Mouse (Mus musculus): ENCODE measurements around the gene Tcirg1. TPM values are rescaled to one million over a fixed set of nuclear protein-coding genes. Genes with fewer than 3 reads are reported as not detected.

Gene Tcirg1
- polyA plus RNA-seq, 1 experiment from 2014 or later = 25.1 TPM

GRCm38 (mm10) chr19:3897557-3897956 is 9.4 kb downstream of the Tcirg1 start:
- 78% methylated on average over 5 of the region's 5 CpGs for WGBS
- Histone ChIP-seq H3K4me1 (peaks cover 23% of the 10 kb centered on the region), H3K27ac (replicated peaks) (no peak overlapping the region), H3K4me3 (no peak overlapping the region), H3K4me2 (no peak overlapping the region), H3K36me3 (peaks cover 91% of the 10 kb centered on the region), H3K9me3 (no peaks in the 10 kb centered on the region), H3K27me3 (replicated peaks) (no peaks in the 10 kb centered on the region), H3K9ac (no peak overlapping the region)
- ATAC-seq (ENCODE audit: extremely low read depth, insufficient number of reproducible peaks, low FRiP score, low TSS enrichment) = no peak

- no peak for ATAC-seq (ENCODE audit: extremely low read depth, insufficient number of reproducible peaks, low FRiP score, low TSS enrichment)
- 93% methylated on average over 10 of the region's 10 CpGs for WGBS
- peaks cover 91% of the 10 kb centered on the region for H3K36me3 ChIP-seq
These were observed 10.7 kb downstream of the Tcirg1 start for GRCm38 (mm10) chr19:3896208-3896607.

GRCm38 (mm10) chr19:3895171-3895631 is 11.7 kb downstream of the Tcirg1 start:
- no peak overlapping the region for H3K27ac ChIP-seq (replicated peaks)
- no peak for ATAC-seq (ENCODE audit: extremely low read depth, insufficient number of reproducible peaks, low FRiP score, low TSS enrichment)
- peaks cover 98% of the 10 kb centered on the region for H3K36me3 ChIP-seq
- no peaks in the 10 kb centered on the region for H3K27me3 ChIP-seq (replicated peaks)
- H3K9ac ChIP-seq = no peak overlapping the region
- 28% methylated on average over 3 of the region's 3 CpGs for WGBS
- no peak overlapping the region for H3K4me2 ChIP-seq
- no peaks in the 10 kb centered on the region for H3K9me3 ChIP-seq
- no peak overlapping the region for H3K4me3 ChIP-seq
- H3K4me1 ChIP-seq = peaks cover 23% of the 10 kb centered on the region

More at GRCm38 (mm10) chr19:3896208-3896607, 10.7 kb downstream of the Tcirg1 start:
- H3K9ac ChIP-seq = no peak overlapping the region
- H3K4me2 ChIP-seq = no peak overlapping the region
- peaks cover 23% of the 10 kb centered on the region for H3K4me1 ChIP-seq
- no peak overlapping the region for H3K27ac ChIP-seq (replicated peaks)
- H3K9me3 ChIP-seq = no peaks in the 10 kb centered on the region
- H3K27me3 ChIP-seq (replicated peaks) = no peaks in the 10 kb centered on the region
- no peak overlapping the region for H3K4me3 ChIP-seq

- 0 out of 2 replicates have a peak overlapping the region, but pooled peaks have one; percentile 70 for H3K27ac ChIP-seq (replicated peaks)
- H3K4me3 ChIP-seq = no peak overlapping the region
- H3K4me1 ChIP-seq = peaks cover 23% of the 10 kb centered on the region
- H3K9ac ChIP-seq = no peak overlapping the region
- WGBS = 84% methylated on average over 2 of the region's 2 CpGs
- no peaks in the 10 kb centered on the region for H3K27me3 ChIP-seq (replicated peaks)
- no peak for ATAC-seq (ENCODE audit: extremely low read depth, insufficient number of reproducible peaks, low FRiP score, low TSS enrichment)
- H3K4me2 ChIP-seq = no peak overlapping the region
- H3K9me3 ChIP-seq = no peaks in the 10 kb centered on the region
- peaks cover 99% of the 10 kb centered on the region for H3K36me3 ChIP-seq
These were observed 12.6 kb downstream of the Tcirg1 start for GRCm38 (mm10) chr19:3894294-3894693.

GRCm38 (mm10) chr19:3893545-3894116 is 13.3 kb downstream of the Tcirg1 start:
- peaks cover 99% of the 10 kb centered on the region for H3K36me3 ChIP-seq
- peak; percentile 55; the same call in 1 of the 2 replicates for ATAC-seq (ENCODE audit: extremely low read depth, insufficient number of reproducible peaks, low FRiP score, low TSS enrichment)
- no peak overlapping the region for H3K4me3 ChIP-seq
- H3K4me1 ChIP-seq = peaks cover 23% of the 10 kb centered on the region
- no peak overlapping the region for H3K4me2 ChIP-seq
- H3K27ac ChIP-seq (replicated peaks) = peak overlapping the region; percentile 70
- H3K27me3 ChIP-seq (replicated peaks) = no peaks in the 10 kb centered on the region
- H3K9me3 ChIP-seq = no peaks in the 10 kb centered on the region
- 60% methylated on average over 4 of the region's 4 CpGs for WGBS
- no peak overlapping the region for H3K9ac ChIP-seq

GRCm38 (mm10) chr19:3890181-3890580 is 16.8 kb downstream of the Tcirg1 start:
- no peak for ATAC-seq (ENCODE audit: extremely low read depth, insufficient number of reproducible peaks, low FRiP score, low TSS enrichment)
- 87% methylated on average over 8 of the region's 8 CpGs for WGBS
- peaks cover 96% of the 10 kb centered on the region for H3K36me3 ChIP-seq

GRCm38 (mm10) chr19:3889096-3889495 is 17.8 kb downstream of the Tcirg1 start:
- Histone ChIP-seq H3K36me3 (peaks cover 87% of the 10 kb centered on the region), H3K4me1 (peaks cover 23% of the 10 kb centered on the region), H3K27ac (replicated peaks) (no peak overlapping the region), H3K9ac (no peak overlapping the region), H3K4me2 (no peak overlapping the region), H3K9me3 (no peaks in the 10 kb centered on the region), H3K4me3 (no peak overlapping the region), H3K27me3 (replicated peaks) (0 out of 2 replicates have a peak, but pooled peaks cover 3% of the 10 kb centered on the region)
- ATAC-seq (ENCODE audit: extremely low read depth, insufficient number of reproducible peaks, low FRiP score, low TSS enrichment) = no peak
- 89% methylated on average over 5 of the region's 5 CpGs for WGBS

More at GRCm38 (mm10) chr19:3890181-3890580, 16.8 kb downstream of the Tcirg1 start:
- Histone ChIP-seq H3K4me3 (no peak overlapping the region), H3K9me3 (no peaks in the 10 kb centered on the region), H3K4me2 (no peak overlapping the region), H3K27ac (replicated peaks) (no peak overlapping the region), H3K9ac (no peak overlapping the region), H3K27me3 (replicated peaks) (0 out of 2 replicates have a peak, but pooled peaks cover 3% of the 10 kb centered on the region), H3K4me1 (peaks cover 21% of the 10 kb centered on the region)

- WGBS = 37% methylated on average over 6 of the region's 6 CpGs
These were observed 22.5 kb downstream of the Tcirg1 start for GRCm38 (mm10) chr19:3884325-3884990.

GRCm38 (mm10) chr19:3882214-3882613 is 24.7 kb downstream of the Tcirg1 start:
- 87% methylated on average over 4 of the region's 4 CpGs for WGBS
- ATAC-seq (ENCODE audit: extremely low read depth, insufficient number of reproducible peaks, low FRiP score, low TSS enrichment) = no peak
- H3K4me1 ChIP-seq = peaks cover 22% of the 10 kb centered on the region
- H3K27me3 ChIP-seq (replicated peaks) = 0 out of 2 replicates have a peak, but pooled peaks cover 3% of the 10 kb centered on the region
- H3K27ac ChIP-seq (replicated peaks) = no peak overlapping the region
- H3K4me2 ChIP-seq = no peak overlapping the region
- H3K4me3 ChIP-seq = no peak overlapping the region
- peaks cover 33% of the 10 kb centered on the region for H3K36me3 ChIP-seq
- no peak overlapping the region for H3K9ac ChIP-seq
- no peaks in the 10 kb centered on the region for H3K9me3 ChIP-seq

More at GRCm38 (mm10) chr19:3884325-3884990, 22.5 kb downstream of the Tcirg1 start:
- 0 out of 2 replicates have a peak, but pooled peaks cover 3% of the 10 kb centered on the region for H3K27me3 ChIP-seq (replicated peaks)
- H3K27ac ChIP-seq (replicated peaks) = peak overlapping the region; percentile 58
- H3K4me1 ChIP-seq = peaks cover 22% of the 10 kb centered on the region
- ATAC-seq (ENCODE audit: extremely low read depth, insufficient number of reproducible peaks, low FRiP score, low TSS enrichment) = no peak
- no peak overlapping the region for H3K4me3 ChIP-seq
- peaks cover 48% of the 10 kb centered on the region for H3K36me3 ChIP-seq
- H3K9ac ChIP-seq = 0 out of 2 replicates have a peak overlapping the region, but pooled peaks have one; percentile 33
- H3K9me3 ChIP-seq = no peaks in the 10 kb centered on the region
- H3K4me2 ChIP-seq = no peak overlapping the region

GRCm38 (mm10) chr19:3880054-3880848 is 26.7 kb downstream of the Tcirg1 start:
- Histone ChIP-seq H3K4me2 (no peak overlapping the region), H3K9ac (no peak overlapping the region), H3K27me3 (replicated peaks) (no peaks in the 10 kb centered on the region), H3K9me3 (no peaks in the 10 kb centered on the region), H3K4me3 (no peak overlapping the region), H3K27ac (replicated peaks) (no peak overlapping the region), H3K4me1 (peaks cover 21% of the 10 kb centered on the region), H3K36me3 (peaks cover 23% of the 10 kb centered on the region)
- no peak for ATAC-seq (ENCODE audit: extremely low read depth, insufficient number of reproducible peaks, low FRiP score, low TSS enrichment)
- 87% methylated on average over 6 of the region's 6 CpGs for WGBS

GRCm38 (mm10) chr19:3875045-3875444 is 31.9 kb downstream of the Tcirg1 start:
- ATAC-seq (ENCODE audit: extremely low read depth, insufficient number of reproducible peaks, low FRiP score, low TSS enrichment) = no peak
- Histone ChIP-seq H3K4me3 (no peak overlapping the region), H3K36me3 (peaks cover 14% of the 10 kb centered on the region), H3K9me3 (no peaks in the 10 kb centered on the region), H3K4me2 (no peak overlapping the region), H3K9ac (no peak overlapping the region), H3K27me3 (replicated peaks) (no peaks in the 10 kb centered on the region), H3K27ac (replicated peaks) (no peak overlapping the region), H3K4me1 (peaks cover 12% of the 10 kb centered on the region)
- WGBS = 83% methylated on average over 7 of the region's 7 CpGs
